Mouse (Mus musculus): ENCODE results near the gene Cmip. TPM values are rescaled to one million over a fixed set of nuclear protein-coding genes. Genes with fewer than 3 reads are reported as not detected.

The Cmip gene
- polyA plus RNA-seq, 1 experiment, result 17.3 TPM

DNA sequence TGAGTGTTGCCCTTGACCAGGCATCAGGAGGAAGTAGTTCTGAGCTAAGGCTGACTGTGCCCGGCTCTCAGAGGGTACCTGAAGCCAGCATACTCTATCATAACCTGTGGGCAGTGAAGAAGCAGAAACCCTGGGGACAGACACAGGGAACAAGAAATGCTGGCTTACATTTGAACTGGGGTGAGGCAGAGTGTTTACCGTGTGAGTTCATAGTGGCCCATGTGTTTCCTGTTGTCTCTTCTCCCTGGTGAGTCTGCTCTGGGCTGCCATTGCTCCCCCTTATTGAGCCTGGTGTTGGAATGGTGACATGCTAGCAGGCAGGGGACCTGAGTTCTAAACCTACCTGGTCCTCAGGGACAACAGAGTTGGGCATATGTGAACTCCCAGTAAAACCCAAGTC is 81.8 kb downstream of the Cmip start:
- TF ChIP-seq FOSL1 (IDR thresholded peaks at IDR 0.05; ENCODE audit: insufficient read depth, low read length, poor library complexity, severe bottlenecking), result no peak
- TF ChIP-seq CEBPB (IDR thresholded peaks at IDR 0.05; ENCODE audit: low read depth), result no peak
- TF ChIP-seq MAX (IDR thresholded peaks at IDR 0.05), result no peak
- no peak for TF ChIP-seq MYOG (IDR thresholded peaks at IDR 0.05; ENCODE audit: control insufficient read depth, extremely low read depth, insufficient read length)
- TF ChIP-seq MYOD1 (IDR thresholded peaks at IDR 0.05; ENCODE audit: control insufficient read depth, insufficient read length, low read depth), result no peak
- TF ChIP-seq CTCF (IDR thresholded peaks at IDR 0.05; ENCODE audit: control insufficient read depth, insufficient read depth, insufficient read length), result no peak
- Histone ChIP-seq H3K79me3 (ENCODE audit: low read depth) (peaks cover 25% of the 10 kb centered on the region), H3K79me2 (ENCODE audit: control insufficient read depth, insufficient read depth) (peaks cover 71% of the 10 kb centered on the region), H3ac (ENCODE audit: control insufficient read depth, insufficient read length, low read depth) (no peak overlapping the region), H3K4me3 (ENCODE audit: insufficient read depth, poor library complexity, severe bottlenecking) (no peak overlapping the region), H3K36me3 (ENCODE audit: control insufficient read depth, insufficient read depth) (no peaks in the 10 kb centered on the region), H3K27me3 (ENCODE audit: control insufficient read depth, insufficient read depth, insufficient read length) (no peaks in the 10 kb centered on the region)

DNA sequence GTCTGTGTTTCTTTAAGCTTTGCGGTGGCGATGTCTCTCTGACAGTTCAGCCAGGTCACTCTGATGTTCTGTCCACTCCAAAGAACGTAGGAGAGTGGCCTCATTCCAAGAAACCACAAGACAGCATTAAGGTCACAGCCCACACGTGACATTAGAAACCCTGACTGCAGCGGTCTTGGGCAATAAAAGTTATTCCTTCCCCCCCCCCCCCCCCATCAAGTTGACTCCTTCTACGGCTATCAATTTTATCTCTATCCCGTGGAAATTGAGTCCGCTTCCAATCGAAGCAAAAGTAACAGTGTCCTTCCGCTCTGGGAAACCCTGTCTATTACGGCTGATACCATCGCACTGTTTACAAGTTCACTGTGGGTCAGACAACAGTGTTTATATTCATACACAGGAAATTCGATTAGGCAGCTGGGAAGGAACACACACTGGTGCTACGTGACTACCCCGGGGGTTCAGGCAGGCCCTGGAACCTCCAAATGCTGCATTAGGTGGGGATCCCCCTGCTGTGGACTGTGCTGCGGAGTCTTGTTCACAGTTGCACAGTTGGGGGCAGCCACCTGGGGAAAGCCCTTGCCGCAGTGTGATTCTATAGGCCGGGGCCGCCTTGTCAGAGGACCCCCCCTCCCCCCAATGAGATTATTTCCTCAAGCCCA is 82.6 kb downstream of the Cmip start:
- H3K79me3 ChIP-seq (ENCODE audit: low read depth), result peaks cover 30% of the 10 kb centered on the region
- no peaks in the 10 kb centered on the region for H3K36me3 ChIP-seq (ENCODE audit: control insufficient read depth, insufficient read depth)
- TF ChIP-seq FOSL1 (IDR thresholded peaks at IDR 0.05; ENCODE audit: insufficient read depth, low read length, poor library complexity, severe bottlenecking) (no peak), CEBPB (IDR thresholded peaks at IDR 0.05; ENCODE audit: low read depth) (no peak), CTCF (IDR thresholded peaks at IDR 0.05; ENCODE audit: control insufficient read depth, insufficient read depth, insufficient read length) (no peak), USF1 (IDR thresholded peaks at IDR 0.05; ENCODE audit: low read depth) (no peak), MAX (IDR thresholded peaks at IDR 0.05) (no peak), MYOD1 (IDR thresholded peaks at IDR 0.05; ENCODE audit: control insufficient read depth, insufficient read length, low read depth) (no peak), MYOG (IDR thresholded peaks at IDR 0.05; ENCODE audit: control insufficient read depth, extremely low read depth, insufficient read length) (no peak)
- H3ac ChIP-seq (ENCODE audit: control insufficient read depth, insufficient read length, low read depth), result no peak overlapping the region
- peaks cover 71% of the 10 kb centered on the region for H3K79me2 ChIP-seq (ENCODE audit: control insufficient read depth, insufficient read depth)
- H3K27me3 ChIP-seq (ENCODE audit: control insufficient read depth, insufficient read depth, insufficient read length), result no peaks in the 10 kb centered on the region
- H3K4me3 ChIP-seq (ENCODE audit: insufficient read depth, poor library complexity, severe bottlenecking), result no peak overlapping the region

DNA sequence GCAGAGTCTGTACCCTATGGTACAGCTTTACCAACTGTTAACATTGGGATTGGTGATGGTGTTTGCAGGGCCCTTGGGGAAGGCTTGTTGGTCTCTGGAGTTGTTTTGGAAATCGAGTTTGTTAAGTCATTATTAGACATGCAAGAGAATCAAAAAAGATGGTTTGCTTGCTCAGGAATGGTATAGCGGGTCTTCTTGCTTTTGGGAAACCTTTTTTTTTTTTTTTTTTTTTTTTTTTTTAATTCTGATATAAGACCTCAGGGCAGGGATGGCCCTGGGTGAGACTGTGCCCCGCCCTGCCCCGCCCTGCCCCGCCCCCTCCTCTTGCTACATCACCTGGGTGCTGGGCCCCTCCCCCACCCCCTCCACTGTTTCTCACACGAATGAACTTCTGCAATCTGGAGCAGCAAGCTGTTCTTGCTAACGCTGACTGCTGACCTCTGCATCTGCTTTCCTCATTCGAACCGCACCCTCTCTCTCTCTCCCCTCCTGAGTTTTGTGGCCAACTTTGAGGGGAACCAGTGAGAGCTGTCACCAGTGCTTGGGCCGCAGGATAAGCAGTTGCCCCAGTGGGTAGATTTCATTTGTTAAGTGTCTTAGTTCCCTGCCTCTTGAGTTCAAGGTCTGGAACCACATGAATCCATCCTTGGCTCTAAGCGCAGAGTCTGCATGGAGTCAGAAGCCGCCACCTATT is 83.2 kb downstream of the Cmip start:
- Histone ChIP-seq H3K4me3 (ENCODE audit: insufficient read depth, poor library complexity, severe bottlenecking) (no peak overlapping the region), H3K36me3 (ENCODE audit: control insufficient read depth, insufficient read depth) (no peaks in the 10 kb centered on the region), H3ac (ENCODE audit: control insufficient read depth, insufficient read length, low read depth) (no peak overlapping the region), H3K79me2 (ENCODE audit: control insufficient read depth, insufficient read depth) (peaks cover 72% of the 10 kb centered on the region), H3K79me3 (ENCODE audit: low read depth) (peaks cover 30% of the 10 kb centered on the region), H3K27me3 (ENCODE audit: control insufficient read depth, insufficient read depth, insufficient read length) (no peaks in the 10 kb centered on the region)
- TF ChIP-seq CTCF (IDR thresholded peaks at IDR 0.05; ENCODE audit: control insufficient read depth, insufficient read depth, insufficient read length) (no peak), FOSL1 (IDR thresholded peaks at IDR 0.05; ENCODE audit: insufficient read depth, low read length, poor library complexity, severe bottlenecking) (no peak), USF1 (IDR thresholded peaks at IDR 0.05; ENCODE audit: low read depth) (no peak)

DNA sequence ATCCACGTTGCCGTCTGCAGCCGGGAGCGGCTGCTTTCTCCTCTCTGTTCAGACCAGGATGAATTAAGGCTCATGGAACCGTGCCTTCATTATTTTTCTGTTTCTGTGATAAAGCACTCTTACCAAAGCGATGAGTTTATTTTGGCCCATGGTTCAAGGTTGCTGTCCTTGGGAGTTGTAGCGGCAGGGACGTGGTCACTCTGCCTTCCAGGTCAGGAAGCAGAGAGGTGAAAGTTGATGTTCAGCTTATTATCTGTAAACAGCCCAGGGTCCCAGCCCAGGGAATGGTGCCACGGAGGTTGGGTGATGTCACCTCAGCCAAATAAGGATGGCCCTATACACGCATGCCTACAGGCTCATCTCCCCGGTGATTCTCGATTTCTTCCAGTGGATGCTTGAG is 83.9 kb downstream of the Cmip start:
- TF ChIP-seq MAX (IDR thresholded peaks at IDR 0.05) (no peak), FOSL1 (IDR thresholded peaks at IDR 0.05; ENCODE audit: insufficient read depth, low read length, poor library complexity, severe bottlenecking) (no peak), MYOD1 (IDR thresholded peaks at IDR 0.05; ENCODE audit: control insufficient read depth, insufficient read length, low read depth) (no peak)
- Histone ChIP-seq H3ac (ENCODE audit: control insufficient read depth, insufficient read length, low read depth) (no peak overlapping the region), H3K36me3 (ENCODE audit: control insufficient read depth, insufficient read depth) (no peaks in the 10 kb centered on the region), H3K4me3 (ENCODE audit: insufficient read depth, poor library complexity, severe bottlenecking) (no peak overlapping the region), H3K27me3 (ENCODE audit: control insufficient read depth, insufficient read depth, insufficient read length) (no peaks in the 10 kb centered on the region), H3K79me2 (ENCODE audit: control insufficient read depth, insufficient read depth) (peaks cover 67% of the 10 kb centered on the region), H3K79me3 (ENCODE audit: low read depth) (peaks cover 30% of the 10 kb centered on the region)

DNA sequence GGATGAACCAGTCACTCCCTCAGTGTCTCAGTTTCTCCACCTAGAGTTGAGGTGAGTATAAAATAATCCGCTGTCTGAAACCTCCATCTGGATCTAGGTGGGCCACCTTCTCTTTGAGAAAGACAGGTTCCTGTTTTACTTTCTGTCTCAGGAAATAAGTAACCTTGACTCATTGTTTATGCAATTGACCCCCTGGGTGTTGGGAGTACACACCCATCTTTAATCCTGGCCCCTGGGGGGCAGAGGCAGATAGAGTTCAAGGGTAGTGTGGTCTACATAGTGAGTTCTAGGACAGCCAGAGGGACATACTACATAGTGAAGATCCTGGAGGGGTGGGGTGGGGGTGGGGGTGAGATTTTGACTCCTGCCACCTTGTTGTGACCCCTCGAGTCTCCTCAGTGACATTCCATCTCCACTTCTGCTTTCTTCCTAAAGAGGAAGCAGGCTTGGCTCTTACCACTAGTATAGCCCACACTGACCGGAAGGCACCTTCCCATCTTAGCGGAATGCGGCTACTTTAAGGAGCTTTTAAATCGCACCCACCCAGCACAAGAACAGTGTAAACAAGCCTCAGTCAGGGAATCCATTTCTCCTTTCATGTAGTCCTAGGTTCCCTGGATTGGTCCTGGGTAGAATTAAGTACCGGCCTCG is 86.0 kb downstream of the Cmip start:
- H3K79me3 ChIP-seq (ENCODE audit: low read depth), result peaks cover 25% of the 10 kb centered on the region
- H3K36me3 ChIP-seq (ENCODE audit: control insufficient read depth, insufficient read depth), result no peaks in the 10 kb centered on the region
- no peak overlapping the region for H3K4me3 ChIP-seq (ENCODE audit: insufficient read depth, poor library complexity, severe bottlenecking)
- no peak for TF ChIP-seq USF1 (IDR thresholded peaks at IDR 0.05; ENCODE audit: low read depth)
- TF ChIP-seq CEBPB (IDR thresholded peaks at IDR 0.05; ENCODE audit: low read depth), result no peak
- no peak for TF ChIP-seq FOSL1 (IDR thresholded peaks at IDR 0.05; ENCODE audit: insufficient read depth, low read length, poor library complexity, severe bottlenecking)
- TF ChIP-seq MYOG (IDR thresholded peaks at IDR 0.05; ENCODE audit: control insufficient read depth, extremely low read depth, insufficient read length), result no peak
- no peak for TF ChIP-seq MYOD1 (IDR thresholded peaks at IDR 0.05; ENCODE audit: control insufficient read depth, insufficient read length, low read depth)
- TF ChIP-seq MAX (IDR thresholded peaks at IDR 0.05), result no peak
- TF ChIP-seq CTCF (IDR thresholded peaks at IDR 0.05; ENCODE audit: control insufficient read depth, insufficient read depth, insufficient read length), result no peak
- H3K79me2 ChIP-seq (ENCODE audit: control insufficient read depth, insufficient read depth), result peaks cover 62% of the 10 kb centered on the region
- H3ac ChIP-seq (ENCODE audit: control insufficient read depth, insufficient read length, low read depth), result no peak overlapping the region
- H3K27me3 ChIP-seq (ENCODE audit: control insufficient read depth, insufficient read depth, insufficient read length), result no peaks in the 10 kb centered on the region

All from C2C12 (cell line).